Mouse (Mus musculus) bone marrow, adult 2 months (tissue): ENCODE measurements around the gene 2310061N02Rik. TPM values are rescaled to one million over a fixed set of nuclear protein-coding genes. Genes with fewer than 3 reads are reported as not detected.
A peak's percentile ranks its signal among the peaks of the same experiment; 100 is the strongest.

Source experiments
- H3K27ac ChIP-seq: fragments of 200-500 bp; 2 replicates; pipeline ENCODE4 v1.5.1; 2012; ENCODE audit warnings: low read depth, mild to moderate bottlenecking, control low read depth, inconsistent platforms, low read length; ENCODE audit not compliant: control insufficient read depth, poor library complexity, insufficient read depth
- H3K4me1 ChIP-seq: fragments of 200-500 bp; 2 replicates; pipeline ENCODE4 v1.6.1; 2011; ENCODE audit warnings: low read length; ENCODE audit not compliant: control insufficient read depth, insufficient read depth
- H3K4me3 ChIP-seq: fragments of 200-500 bp; replicated peaks from 2 replicates; pipeline ENCODE3; 2011; ENCODE audit warnings: mild to moderate bottlenecking, low read depth, low read length, control low read depth; ENCODE audit not compliant: control insufficient read depth
- CTCF ChIP-seq: fragments of 200-500 bp; IDR thresholded peaks from 2 replicates; pipeline ENCODE4 v1.5.1; 2011; ENCODE audit warnings: low read length, control low read depth; ENCODE audit not compliant: control insufficient read depth, insufficient read depth
- POLR2A ChIP-seq: fragments of 200-500 bp; IDR thresholded peaks from 2 replicates; pipeline ENCODE4 v1.6.1; 2011; ENCODE audit warnings: low read depth, mild to moderate bottlenecking, control low read depth, low read length, borderline replicate concordance; ENCODE audit not compliant: control insufficient read depth
- WGBS: fragments of 180-500 bp; shearing (Covaris S2); methylation state at CpG from one replicate; pipeline ENCODE4 v1.1.7; 2018; 5-methylcytosine and 5-hydroxymethylcytosine counted together
- polyA plus RNA-seq: library from polyadenylated mRNA; stranded (reverse); fragments of >200 nt; gene quantifications from 2 replicates; pipeline ENCODE4 v1.2.4, GENCODE M21; 2011; ENCODE audit warnings: low replicate concordance; ENCODE audit not compliant: missing spikeins, insufficient read depth, insufficient read length

2310061N02Rik gene
- polyA plus RNA-seq, 1 experiment, result not detected

DNA sequence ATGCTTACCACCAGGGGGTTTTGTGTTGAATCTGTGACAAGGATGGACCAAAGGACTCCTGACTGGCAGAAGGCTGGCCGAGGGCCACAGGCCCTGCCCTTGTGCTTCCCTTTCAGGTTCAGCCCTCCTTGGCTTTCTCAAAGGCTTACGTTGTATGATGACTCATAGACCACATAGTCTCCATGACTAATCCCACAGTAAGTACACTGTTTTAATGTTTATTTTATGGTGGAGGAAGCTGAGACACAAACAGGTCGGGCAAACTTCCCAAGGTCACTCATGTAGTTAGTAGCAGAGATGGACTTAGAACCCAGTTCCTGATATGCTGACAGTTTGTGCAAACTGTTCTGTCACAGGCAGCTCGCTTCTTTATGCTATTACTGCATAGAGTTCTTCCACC is 3.0 kb upstream of the 2310061N02Rik start:
- no peak for TF ChIP-seq CTCF
- TF ChIP-seq POLR2A, result no peak
- H3K27ac ChIP-seq, result no peak overlapping the region
- 64% methylated on average over 4 of the region's 4 CpGs for WGBS
- H3K4me1 ChIP-seq, result no peaks in the 10 kb centered on the region
- no peak overlapping the region for H3K4me3 ChIP-seq

DNA sequence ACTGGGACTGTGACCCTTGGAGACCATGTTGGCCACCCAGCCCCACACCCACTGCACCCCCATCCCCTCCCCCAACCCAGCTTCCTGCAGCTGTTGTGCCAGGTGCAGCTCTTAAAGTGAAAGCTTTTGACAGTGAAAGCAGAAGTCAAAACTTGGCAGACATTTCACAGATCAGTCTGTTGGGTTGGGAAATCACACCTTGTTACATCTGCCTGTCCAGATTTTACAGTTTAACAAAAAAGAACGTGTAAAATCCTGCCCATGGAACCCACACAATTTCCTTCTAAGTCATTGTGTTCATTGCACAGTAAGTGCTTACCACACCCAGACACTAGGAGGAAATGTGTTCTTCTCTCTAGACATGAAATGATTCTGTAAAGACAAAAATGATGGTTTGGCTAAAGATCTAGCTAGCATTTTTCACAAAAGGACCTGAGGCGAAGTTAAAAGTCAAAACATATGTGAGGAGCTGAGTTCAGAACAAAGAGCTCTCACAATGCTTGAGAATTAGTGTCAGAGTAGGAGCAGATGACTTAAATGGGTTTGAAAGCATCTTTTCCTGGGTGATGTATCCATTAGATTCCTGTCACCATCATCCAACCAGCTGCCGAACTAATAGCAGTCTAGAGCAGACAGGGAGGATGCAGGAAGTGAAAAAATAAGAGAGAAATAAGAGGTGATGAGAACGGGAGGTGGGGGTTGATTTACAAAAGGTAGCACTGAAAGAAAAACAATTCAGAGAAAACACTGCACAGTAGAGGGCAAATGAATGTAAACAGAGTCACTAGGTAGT is 6.5 kb downstream of the 2310061N02Rik start:
- H3K27ac ChIP-seq, result no peak overlapping the region
- H3K4me3 ChIP-seq, result no peak overlapping the region
- H3K4me1 ChIP-seq, result no peaks in the 10 kb centered on the region; the same call in 1 of the 2 replicates
- TF ChIP-seq POLR2A, result no peak
- no peak for TF ChIP-seq CTCF
- 41% methylated on average over 4 of the region's 4 CpGs for WGBS

DNA sequence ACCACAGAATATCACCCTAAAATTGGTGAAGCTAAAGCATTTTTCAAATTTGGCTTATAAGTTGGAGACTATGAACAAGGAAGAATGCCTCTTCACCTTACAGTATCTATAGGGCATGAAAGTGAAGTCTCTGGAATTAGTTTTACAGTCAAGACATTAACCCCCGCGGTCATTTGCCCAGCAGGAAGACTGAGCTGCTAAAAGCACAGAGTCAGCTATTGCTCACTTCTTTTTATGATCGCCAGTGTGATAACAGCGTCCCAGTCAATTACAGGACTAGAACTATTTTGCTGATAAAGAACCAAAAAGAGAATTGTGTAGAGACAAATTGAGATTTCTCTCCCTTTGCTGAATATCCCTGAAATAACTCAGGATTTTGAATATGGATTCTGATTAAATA is 11.5 kb downstream of the 2310061N02Rik start:
- Histone ChIP-seq H3K4me1 (no peaks in the 10 kb centered on the region), H3K4me3 (no peak overlapping the region), H3K27ac (no peak overlapping the region)
- TF ChIP-seq CTCF (no peak), POLR2A (no peak)
- 74% methylated on average over 4 of the region's 4 CpGs for WGBS

- H3K27ac ChIP-seq, result no peak overlapping the region
- no peaks in the 10 kb centered on the region for H3K4me1 ChIP-seq
- H3K4me3 ChIP-seq, result no peak overlapping the region
- WGBS, result 73% methylated on average over 2 of the region's 2 CpGs
- no peak for TF ChIP-seq POLR2A
- TF ChIP-seq CTCF, result no peak
These were observed 26.5 kb downstream of the 2310061N02Rik start for GRCm38 (mm10) chr16:88681282-88681681.

DNA sequence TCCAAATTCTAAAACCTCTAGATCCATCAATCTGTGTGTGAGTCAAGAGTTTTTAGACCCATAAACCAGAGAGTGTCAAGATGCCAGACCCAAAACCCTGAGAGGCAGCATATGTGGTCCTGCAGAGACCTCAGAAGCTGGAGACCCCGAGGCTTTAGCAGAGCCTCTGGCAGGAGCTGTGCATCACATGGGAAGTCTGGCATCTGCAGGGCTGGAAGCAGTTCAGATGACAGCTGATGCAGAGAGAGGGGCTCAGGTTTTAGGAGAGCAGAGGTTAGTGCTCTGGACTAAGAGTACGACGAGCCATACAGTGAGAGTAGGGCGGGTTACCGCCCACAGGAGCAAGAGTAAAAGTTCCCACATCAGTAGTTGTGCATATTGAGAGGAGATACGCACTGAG is 28.7 kb downstream of the 2310061N02Rik start:
- 70% methylated on average over 6 of the region's 6 CpGs for WGBS
- TF ChIP-seq POLR2A (no peak), CTCF (no peak)
- Histone ChIP-seq H3K4me3 (no peak overlapping the region), H3K4me1 (no peaks in the 10 kb centered on the region), H3K27ac (no peak overlapping the region)

DNA sequence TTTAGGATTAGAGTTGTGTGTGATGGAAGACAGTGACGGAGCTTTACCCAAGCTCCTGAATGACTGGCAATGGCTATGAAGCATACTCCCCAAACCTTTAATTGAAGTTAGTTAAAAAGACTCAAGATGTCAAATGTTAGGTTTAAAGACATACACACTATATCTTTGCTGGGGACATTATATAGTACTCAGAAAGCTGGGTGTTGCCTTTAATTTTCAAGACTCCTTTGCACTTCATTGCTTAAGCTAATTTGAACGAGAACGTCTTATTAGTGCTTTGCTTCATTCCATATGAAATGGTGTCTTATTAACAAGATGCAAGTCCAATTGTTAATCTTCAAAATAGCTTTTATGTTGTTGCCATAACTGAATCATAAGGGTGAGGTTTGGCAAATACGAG is 36.2 kb downstream of the 2310061N02Rik start, which contains the start of gene Krtap27-1:
TSS of gene Krtap27-1 (minus strand) at position 101 of the 400 bp plus-strand sequence.
- H3K4me3 ChIP-seq, result no peak within 1 kb of the TSS
- H3K4me1 ChIP-seq, result no peaks in the 10 kb centered on the region
- H3K27ac ChIP-seq, result no peak within 1 kb of the TSS
- no peak for TF ChIP-seq POLR2A
- no peak for TF ChIP-seq CTCF
- WGBS, result 80% methylated on average over 4 of the region's 4 CpGs

- Histone ChIP-seq H3K27ac (no peak overlapping the region), H3K4me1 (no peaks in the 10 kb centered on the region), H3K4me3 (no peak overlapping the region)
- WGBS, result 38% methylated on average over 1 of the region's 1 CpGs
- TF ChIP-seq CTCF, result peak; percentile 17; the same call in 1 of the 2 replicates
- TF ChIP-seq POLR2A, result no peak
These were observed 50.3 kb downstream of the 2310061N02Rik start for GRCm38 (mm10) chr16:88657426-88657825.

Other genes with a start within 250 kb of the 2310061N02Rik start
- gene Cldn17, start 201.0 kb downstream of the 2310061N02Rik start, polyA plus RNA-seq, result not detected in 2 replicates
- not detected in 2 replicates for gene Cldn8, start 144.8 kb downstream of the 2310061N02Rik start, polyA plus RNA-seq
- not detected in 2 replicates for gene Krtap24-1, start 95.7 kb downstream of the 2310061N02Rik start, polyA plus RNA-seq
- gene 2310079G19Rik, start 80.3 kb downstream of the 2310061N02Rik start, polyA plus RNA-seq, result not detected in 2 replicates
- not detected in 2 replicates for gene Krtap26-1, start 60.2 kb downstream of the 2310061N02Rik start, polyA plus RNA-seq
- not detected in 2 replicates for gene Krtap27-1, start 36.3 kb downstream of the 2310061N02Rik start, polyA plus RNA-seq
- not detected in 2 replicates for gene Krtap13-1, start 20.9 kb upstream of the 2310061N02Rik start, polyA plus RNA-seq
- not detected in 2 replicates for gene Krtap13, start 43.7 kb upstream of the 2310061N02Rik start, polyA plus RNA-seq
- gene 2310034C09Rik, start 50.9 kb upstream of the 2310061N02Rik start, polyA plus RNA-seq, result not detected in 2 replicates
- gene 2310057N15Rik, start 66.2 kb upstream of the 2310061N02Rik start, polyA plus RNA-seq, result not detected in 2 replicates
- not detected in 2 replicates for gene Gm5965, start 69.9 kb upstream of the 2310061N02Rik start, polyA plus RNA-seq
- not detected in 2 replicates for gene Gm20741, start 104.3 kb upstream of the 2310061N02Rik start, polyA plus RNA-seq
- not detected in 2 replicates for gene Krtap15, start 112.3 kb upstream of the 2310061N02Rik start, polyA plus RNA-seq
- not detected in 2 replicates for gene Krtap14, start 118.2 kb upstream of the 2310061N02Rik start, polyA plus RNA-seq
- gene Krtap19-1, start 161.4 kb upstream of the 2310061N02Rik start, polyA plus RNA-seq, result not detected in 2 replicates
- gene Krtap19-2, start 166.3 kb upstream of the 2310061N02Rik start, polyA plus RNA-seq, result not detected in 2 replicates
- gene Krtap19-3, start 170.1 kb upstream of the 2310061N02Rik start, polyA plus RNA-seq, result not detected in 2 replicates
- gene Krtap19-4, start 177.1 kb upstream of the 2310061N02Rik start, polyA plus RNA-seq, result not detected in 2 replicates
- gene Krtap19-5, start 188.5 kb upstream of the 2310061N02Rik start, polyA plus RNA-seq, result not detected in 2 replicates
- gene Krtap19-9b, start 224.3 kb upstream of the 2310061N02Rik start, polyA plus RNA-seq, result not detected in 2 replicates